Mouse (Mus musculus): ENCODE measurements around the gene Aatk. TPM values are rescaled to one million over a fixed set of nuclear protein-coding genes. Genes with fewer than 3 reads are reported as not detected.

Aatk gene
- polyA plus RNA-seq, 1 experiment from 2014 or later = 1.4 TPM

DNA sequence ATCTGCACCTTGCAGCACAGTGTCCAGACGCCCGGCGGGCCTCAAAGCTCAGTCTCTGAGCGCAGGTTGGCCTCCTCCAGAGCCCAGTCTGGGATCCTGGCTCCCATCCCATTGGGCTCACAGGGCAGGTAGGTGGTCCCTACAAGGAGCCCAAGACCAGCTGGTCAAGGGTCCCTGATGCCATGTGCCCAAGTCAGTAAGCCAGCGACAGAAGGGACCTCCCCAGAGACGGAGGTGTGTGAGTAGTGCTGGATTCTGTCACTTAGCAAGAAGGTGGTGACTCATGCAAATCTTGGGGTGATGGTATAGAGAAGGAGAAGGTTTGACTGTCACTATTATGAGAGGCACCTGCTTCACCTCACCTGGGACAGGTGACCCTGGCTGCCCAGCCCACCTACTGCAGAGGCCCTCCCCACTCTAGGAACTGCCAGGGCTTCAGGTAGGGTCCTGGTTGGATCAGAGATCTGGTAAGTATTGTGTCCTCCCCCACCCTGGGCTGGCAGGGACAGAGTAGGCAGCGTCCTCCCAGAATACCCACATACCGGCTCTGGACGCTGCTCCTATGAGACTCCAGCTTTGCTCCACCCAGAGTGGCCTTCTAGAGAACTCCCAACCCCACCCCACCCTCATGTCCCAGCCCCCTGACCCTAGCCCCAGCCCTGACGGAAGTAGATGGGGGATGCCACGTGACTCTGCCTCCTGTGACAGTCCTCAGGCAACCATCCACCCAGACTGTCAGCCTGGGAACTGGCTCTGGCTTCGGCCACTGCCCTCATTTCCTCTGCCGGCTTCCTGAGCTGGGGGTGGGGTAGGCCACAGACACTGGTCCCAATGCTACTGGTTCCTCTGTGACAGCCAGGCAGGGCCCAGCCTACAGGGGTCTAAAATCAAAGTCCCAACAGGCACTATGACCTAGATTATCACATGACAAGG lies 5.5 kb downstream of the Aatk start:
- Histone ChIP-seq H3K9me3 (ENCODE audit: low read length) (no peaks in the 10 kb centered on the region), H3K4me1 (ENCODE audit: insufficient read depth, low read depth, low read length) (peaks cover 5% of the 10 kb centered on the region; the same call in 1 of the 2 replicates), H3K9ac (replicated peaks; ENCODE audit: low read depth) (no peak overlapping the region; the same call in 1 of the 2 replicates), H3K4me3 (ENCODE audit: low read depth, low read length) (0 out of 2 replicates have a peak overlapping the region, but pooled peaks have one; percentile 12), H3K27ac (ENCODE audit: low read length) (peak overlapping the region; percentile 91), H3K4me2 (replicated peaks; ENCODE audit: low read depth, low read length) (peak overlapping the region; percentile 17), H3K27me3 (replicated peaks; ENCODE audit: insufficient read depth, low read length) (peaks cover 7% of the 10 kb centered on the region; the same call in 1 of the 2 replicates), H3K36me3 (ENCODE audit: insufficient read depth, low read length) (no peaks in the 10 kb centered on the region)
- 49% methylated on average over 13 of the region's 13 CpGs for WGBS
- ATAC-seq (peak; percentile 92), DNase-seq (ENCODE audit: low spot score) (peak; percentile 90)
- TF ChIP-seq EP300 (IDR thresholded peaks at IDR 0.05) (peak; percentile 79), CTCF (IDR thresholded peaks at IDR 0.05) (no peak)

GRCm38 (mm10) chr11:120040440-120040839 lies 6.5 kb downstream of the Aatk start:
- Histone ChIP-seq H3K9me3 (ENCODE audit: low read length) (no peaks in the 10 kb centered on the region), H3K4me2 (replicated peaks; ENCODE audit: low read depth, low read length) (peak overlapping the region; percentile 17; the same call in 1 of the 2 replicates), H3K4me3 (ENCODE audit: low read depth, low read length) (no peak overlapping the region), H3K36me3 (ENCODE audit: insufficient read depth, low read length) (no peaks in the 10 kb centered on the region), H3K27me3 (replicated peaks; ENCODE audit: insufficient read depth, low read length) (no peaks in the 10 kb centered on the region), H3K27ac (ENCODE audit: low read length) (peak overlapping the region; percentile 91), H3K9ac (replicated peaks; ENCODE audit: low read depth) (no peak overlapping the region), H3K4me1 (ENCODE audit: insufficient read depth, low read depth, low read length) (peaks cover 5% of the 10 kb centered on the region; the same call in 1 of the 2 replicates)
- ATAC-seq (peak; percentile 5; the same call in 1 of the 2 replicates), DNase-seq (ENCODE audit: low spot score) (peak; percentile 76)
- no peak for TF ChIP-seq EP300 (IDR thresholded peaks at IDR 0.05)
- peak; percentile 31 for TF ChIP-seq CTCF (IDR thresholded peaks at IDR 0.05)
- WGBS = 49% methylated on average over 8 of the region's 8 CpGs

DNA sequence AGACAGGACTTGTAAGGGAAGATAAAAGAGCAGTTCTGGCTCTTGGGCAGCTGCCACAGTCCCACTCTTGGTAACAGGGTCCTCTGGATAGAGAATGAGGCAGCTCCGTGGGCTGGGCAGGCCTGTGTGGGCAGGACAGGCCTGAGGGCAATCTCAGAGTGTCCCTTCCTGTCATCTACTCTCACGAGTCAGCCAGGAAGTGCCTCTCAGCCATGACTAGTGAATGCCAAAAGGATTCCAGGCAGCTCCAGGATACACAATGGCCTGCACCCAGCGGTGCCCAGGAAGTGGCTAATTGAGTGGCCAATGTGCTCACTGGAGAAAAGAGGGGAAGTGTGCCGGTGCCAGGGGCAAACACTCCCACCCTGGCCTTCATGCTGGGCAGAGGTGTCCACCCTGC lies 7.4 kb downstream of the Aatk start:
- ATAC-seq (peak; percentile 49), DNase-seq (ENCODE audit: low spot score) (peak; percentile 69)
- Histone ChIP-seq H3K4me2 (replicated peaks; ENCODE audit: low read depth, low read length) (no peak overlapping the region), H3K36me3 (ENCODE audit: insufficient read depth, low read length) (no peaks in the 10 kb centered on the region), H3K9me3 (ENCODE audit: low read length) (no peaks in the 10 kb centered on the region), H3K27ac (ENCODE audit: low read length) (peak overlapping the region; percentile 91), H3K4me3 (ENCODE audit: low read depth, low read length) (no peak overlapping the region), H3K27me3 (replicated peaks; ENCODE audit: insufficient read depth, low read length) (no peaks in the 10 kb centered on the region), H3K4me1 (ENCODE audit: insufficient read depth, low read depth, low read length) (peaks cover 5% of the 10 kb centered on the region; the same call in 1 of the 2 replicates), H3K9ac (replicated peaks; ENCODE audit: low read depth) (no peak overlapping the region)
- WGBS = 5% methylated on average over 4 of the region's 4 CpGs
- TF ChIP-seq CTCF (IDR thresholded peaks at IDR 0.05) (no peak), EP300 (IDR thresholded peaks at IDR 0.05) (peak; percentile 55; the same call in 1 of the 2 replicates)

DNA sequence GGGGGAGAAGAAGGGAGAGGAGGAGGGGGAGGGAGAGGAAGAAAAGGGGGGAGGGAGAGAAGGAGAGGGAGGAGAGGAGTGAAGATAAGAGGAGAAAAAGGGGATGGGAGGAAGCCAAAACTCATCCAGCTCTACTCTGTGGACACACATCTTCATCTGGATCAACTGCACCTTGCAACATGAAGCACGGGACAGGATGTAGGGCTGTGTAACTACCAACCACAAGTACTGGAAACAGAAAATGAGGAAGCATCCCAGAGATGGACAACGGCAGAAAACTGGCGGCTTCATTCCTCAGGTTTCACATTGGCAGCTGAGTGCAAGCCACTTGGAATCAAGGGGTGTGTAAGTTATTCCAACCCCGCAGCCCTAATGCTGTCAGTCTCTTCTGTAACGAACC lies 12.2 kb downstream of the Aatk start:
- no peak for ATAC-seq
- 49% methylated on average over 5 of the region's 5 CpGs for WGBS
- no peaks in the 10 kb centered on the region for H3K36me3 ChIP-seq (ENCODE audit: insufficient read depth, low read length)
- no peaks in the 10 kb centered on the region for H3K4me1 ChIP-seq (ENCODE audit: insufficient read depth, low read depth, low read length)
- no peaks in the 10 kb centered on the region for H3K9me3 ChIP-seq (ENCODE audit: low read length)
- DNase-seq (ENCODE audit: low spot score) = peak; percentile 29
- H3K4me3 ChIP-seq (ENCODE audit: low read depth, low read length) = no peak overlapping the region
- no peak for TF ChIP-seq EP300 (IDR thresholded peaks at IDR 0.05)
- no peak for TF ChIP-seq CTCF (IDR thresholded peaks at IDR 0.05)
- no peak overlapping the region for H3K4me2 ChIP-seq (replicated peaks; ENCODE audit: low read depth, low read length)
- no peak overlapping the region for H3K9ac ChIP-seq (replicated peaks; ENCODE audit: low read depth)
- H3K27ac ChIP-seq (ENCODE audit: low read length) = no peak overlapping the region
- no peaks in the 10 kb centered on the region for H3K27me3 ChIP-seq (replicated peaks; ENCODE audit: insufficient read depth, low read length)

DNA sequence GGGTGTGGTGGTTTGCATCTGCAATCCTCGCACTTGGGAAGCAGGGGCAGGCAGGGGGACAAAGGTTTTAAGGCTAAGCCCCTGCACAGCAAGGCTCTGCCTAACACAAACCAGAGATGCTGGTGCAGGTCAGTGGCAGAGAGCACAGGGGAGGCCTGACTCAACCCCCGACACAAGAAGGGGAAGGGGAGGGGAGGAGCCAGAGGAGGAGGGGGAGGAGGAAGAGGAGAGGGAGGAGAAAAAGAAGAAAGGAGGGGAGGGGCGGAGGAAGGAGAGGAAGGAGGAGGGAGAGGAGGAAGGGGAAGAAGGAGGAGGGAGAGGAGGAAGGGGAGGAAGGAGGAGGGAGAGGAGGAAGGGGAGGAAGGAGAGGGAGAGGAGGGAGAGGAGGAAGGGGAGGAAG lies 12.7 kb downstream of the Aatk start:
- H3K4me1 ChIP-seq (ENCODE audit: insufficient read depth, low read depth, low read length) = no peaks in the 10 kb centered on the region
- ATAC-seq (no peak), DNase-seq (ENCODE audit: low spot score) (no peak)
- no peak overlapping the region for H3K9ac ChIP-seq (replicated peaks; ENCODE audit: low read depth)
- no peak overlapping the region for H3K4me2 ChIP-seq (replicated peaks; ENCODE audit: low read depth, low read length)
- H3K4me3 ChIP-seq (ENCODE audit: low read depth, low read length) = no peak overlapping the region
- no peaks in the 10 kb centered on the region for H3K36me3 ChIP-seq (ENCODE audit: insufficient read depth, low read length)
- H3K27me3 ChIP-seq (replicated peaks; ENCODE audit: insufficient read depth, low read length) = no peaks in the 10 kb centered on the region
- H3K9me3 ChIP-seq (ENCODE audit: low read length) = no peaks in the 10 kb centered on the region
- 38% methylated on average over 3 of the region's 3 CpGs for WGBS
- TF ChIP-seq CTCF (IDR thresholded peaks at IDR 0.05) (no peak), EP300 (IDR thresholded peaks at IDR 0.05) (no peak)
- H3K27ac ChIP-seq (ENCODE audit: low read length) = no peak overlapping the region

- Histone ChIP-seq H3K4me1 (ENCODE audit: insufficient read depth, low read depth, low read length) (no peaks in the 10 kb centered on the region), H3K4me3 (ENCODE audit: low read depth, low read length) (no peak overlapping the region), H3K9ac (replicated peaks; ENCODE audit: low read depth) (no peak overlapping the region), H3K27ac (ENCODE audit: low read length) (no peak overlapping the region), H3K4me2 (replicated peaks; ENCODE audit: low read depth, low read length) (no peak overlapping the region), H3K36me3 (ENCODE audit: insufficient read depth, low read length) (no peaks in the 10 kb centered on the region), H3K9me3 (ENCODE audit: low read length) (no peaks in the 10 kb centered on the region), H3K27me3 (replicated peaks; ENCODE audit: insufficient read depth, low read length) (no peaks in the 10 kb centered on the region)
- no peak for ATAC-seq
- DNase-seq (ENCODE audit: low spot score) = no peak
- no peak for TF ChIP-seq CTCF (IDR thresholded peaks at IDR 0.05)
- TF ChIP-seq EP300 (IDR thresholded peaks at IDR 0.05) = no peak
- WGBS = 72% methylated on average over 3 of the region's 3 CpGs
Measured at GRCm38 (mm10) chr11:120033473-120033872, 13.5 kb downstream of the Aatk start.
